Mouse (Mus musculus) stomach, embryonic 16.5 days (tissue): ENCODE results near the gene Fpgs. TPM values are rescaled to one million over a fixed set of nuclear protein-coding genes. Genes with fewer than 3 reads are reported as not detected.
A peak's percentile ranks its signal among the peaks of the same experiment; 100 is the strongest.

Experiments
- ATAC-seq: fragments of 200-750 bp; cut with Nextera tagmentation; 2 replicates; pipeline ENCODE4 v1.8.0; 2017; ENCODE audit warnings: moderate number of reproducible peaks, moderate TSS enrichment; ENCODE audit not compliant: insufficient read depth, low FRiP score
- H3K27ac ChIP-seq: fragments of 300-500 bp; sonication (generic); 2 replicates; pipeline ENCODE4 v1.5.1; 2014; ENCODE audit warnings: low read length
- H3K27me3 ChIP-seq: fragments of 300-500 bp; sonication (generic); 2 replicates; pipeline ENCODE4 v1.6.1; 2014; ENCODE audit warnings: low read length, control low read depth, mixed read lengths; ENCODE audit not compliant: control insufficient read depth, insufficient read depth
- H3K36me3 ChIP-seq: fragments of 300-500 bp; sonication (generic); 2 replicates; pipeline ENCODE4 v1.6.1; 2014; ENCODE audit warnings: low read length; ENCODE audit not compliant: control insufficient read depth, insufficient read depth
- H3K4me1 ChIP-seq: fragments of 300-500 bp; sonication (generic); 2 replicates; pipeline ENCODE4 v1.6.1; 2014; ENCODE audit warnings: low read length, control low read depth, mixed read lengths; ENCODE audit not compliant: control insufficient read depth, insufficient read depth
- H3K4me2 ChIP-seq: fragments of 300-500 bp; sonication (generic); 2 replicates; pipeline ENCODE4 v1.6.1; 2014; ENCODE audit warnings: low read depth, low read length, mixed read lengths
- H3K4me3 ChIP-seq: fragments of 300-500 bp; sonication (generic); replicated peaks from 2 replicates; pipeline ENCODE4 v1.5.1; 2014; ENCODE audit warnings: mild to moderate bottlenecking, low read length
- H3K9ac ChIP-seq: fragments of 300-500 bp; sonication (generic); 2 replicates; pipeline ENCODE4 v1.6.1; 2014; ENCODE audit warnings: low read length
- H3K9me3 ChIP-seq: fragments of 300-500 bp; sonication (generic); replicated peaks from 2 replicates; pipeline ENCODE4 v1.6.1; 2016; ENCODE audit warnings: low read length, control low read depth; ENCODE audit not compliant: control insufficient read depth
- whole genome bisulfite sequencing: fragments of 180-500 bp; shearing (Covaris S2); extraction: QIAGEN DNeasy Blood & Tissue Kit; methylation state at CpG from one replicate; pipeline ENCODE4 v1.1.7; 2014; 5-methylcytosine and 5-hydroxymethylcytosine counted together
- polyA plus RNA-seq: library from polyadenylated mRNA; unstranded; fragments of >200 nt; fragmentation: Nextera tagmentation; extraction: Ambion mirVana; gene quantifications from 2 replicates; pipeline ENCODE4 v1.2.1, GENCODE M21; 2015

Fpgs gene
- polyA plus RNA-seq, 1 experiment from 2014 or later = 30.6 TPM

DNA sequence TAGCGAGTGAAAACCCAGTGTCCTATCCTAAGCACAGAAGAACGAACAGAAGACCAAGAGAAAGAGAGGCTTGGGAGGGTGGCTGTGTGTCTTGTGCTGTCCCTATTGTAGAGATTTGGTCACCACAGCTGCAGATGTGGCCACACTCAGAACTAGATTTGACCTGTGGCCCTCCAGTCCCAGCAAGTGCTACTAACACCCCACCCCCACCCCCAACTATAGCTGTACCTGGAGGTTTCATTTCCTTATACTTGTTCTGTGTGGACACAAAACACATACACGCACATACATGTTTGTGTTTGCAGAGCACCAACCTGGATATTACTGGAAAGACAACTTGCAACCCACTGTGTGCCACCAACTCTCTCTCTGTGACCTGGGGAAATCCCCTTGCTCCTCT is 16.1 kb upstream of the Fpgs start:
- Histone ChIP-seq H3K4me3 (no peak overlapping the region), H3K27ac (peak overlapping the region; percentile 43; the same call in 1 of the 2 replicates), H3K4me1 (peaks cover 6% of the 10 kb centered on the region; the same call in 1 of the 2 replicates), H3K9ac (no peak overlapping the region), H3K36me3 (no peaks in the 10 kb centered on the region), H3K4me2 (no peak overlapping the region), H3K9me3 (no peaks in the 10 kb centered on the region), H3K27me3 (no peaks in the 10 kb centered on the region)
- ATAC-seq = no peak
- 81% methylated on average over 3 of the region's 3 CpGs for WGBS

DNA sequence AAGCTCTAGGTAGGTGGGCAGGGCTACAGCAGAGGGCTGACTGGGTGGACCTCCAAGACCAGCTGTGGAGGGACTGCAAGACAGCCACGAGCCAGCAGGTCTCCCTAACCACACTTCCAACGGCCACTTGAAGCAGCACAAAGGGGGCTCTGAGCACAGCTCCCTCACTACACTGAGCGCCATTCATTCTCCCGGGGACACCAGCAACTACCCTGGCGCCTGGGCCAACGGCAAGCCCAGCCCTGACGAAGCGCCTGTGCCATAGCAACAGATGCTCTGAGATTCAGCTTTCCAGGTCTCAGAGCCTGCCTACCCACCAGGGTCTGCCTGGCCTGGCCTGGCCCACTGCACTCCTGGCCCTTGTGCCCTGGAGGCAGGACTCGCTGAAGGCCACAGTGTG is 14.8 kb upstream of the Fpgs start:
- peaks cover 17% of the 10 kb centered on the region for H3K4me1 ChIP-seq
- ATAC-seq = no peak
- 56% methylated on average over 9 of the region's 9 CpGs for WGBS

DNA sequence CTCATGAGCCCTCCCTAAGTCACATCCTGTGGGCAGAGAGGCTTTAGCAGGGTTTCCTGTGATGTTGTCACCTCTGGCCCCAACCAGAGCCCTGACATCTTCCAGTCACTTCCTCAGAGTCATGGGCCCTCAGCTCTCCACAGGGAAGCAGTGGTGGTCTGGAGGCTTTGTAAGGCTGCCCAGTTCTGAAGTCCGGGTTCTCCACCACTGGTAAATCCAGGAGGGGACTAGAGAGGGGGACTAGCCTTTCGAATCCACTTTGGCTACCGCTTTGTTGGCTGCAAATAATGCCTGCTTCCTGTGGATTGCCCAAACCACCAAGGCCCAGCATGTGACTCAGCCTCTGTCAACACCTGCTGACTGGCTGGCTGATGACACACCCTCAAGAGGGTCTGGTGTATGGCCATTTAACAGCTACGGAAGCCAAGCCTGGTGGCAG is 11.1 kb upstream of the Fpgs start:
- ATAC-seq = no peak
- H3K27ac ChIP-seq = peak overlapping the region; percentile 97
- H3K4me2 ChIP-seq = no peak overlapping the region
- peak overlapping the region; percentile 49 for H3K9ac ChIP-seq
- no peaks in the 10 kb centered on the region for H3K36me3 ChIP-seq
- no peaks in the 10 kb centered on the region for H3K27me3 ChIP-seq
- no peak overlapping the region for H3K4me3 ChIP-seq
- 40% methylated on average over 4 of the region's 4 CpGs for WGBS
- no peaks in the 10 kb centered on the region for H3K9me3 ChIP-seq
- H3K4me1 ChIP-seq = peaks cover 21% of the 10 kb centered on the region

More for the DNA sequence above, 14.8 kb upstream of the Fpgs start:
- Histone ChIP-seq H3K9me3 (no peaks in the 10 kb centered on the region), H3K9ac (no peak overlapping the region), H3K36me3 (no peaks in the 10 kb centered on the region), H3K4me3 (no peak overlapping the region), H3K4me2 (no peak overlapping the region), H3K27me3 (no peaks in the 10 kb centered on the region), H3K27ac (no peak overlapping the region)

DNA sequence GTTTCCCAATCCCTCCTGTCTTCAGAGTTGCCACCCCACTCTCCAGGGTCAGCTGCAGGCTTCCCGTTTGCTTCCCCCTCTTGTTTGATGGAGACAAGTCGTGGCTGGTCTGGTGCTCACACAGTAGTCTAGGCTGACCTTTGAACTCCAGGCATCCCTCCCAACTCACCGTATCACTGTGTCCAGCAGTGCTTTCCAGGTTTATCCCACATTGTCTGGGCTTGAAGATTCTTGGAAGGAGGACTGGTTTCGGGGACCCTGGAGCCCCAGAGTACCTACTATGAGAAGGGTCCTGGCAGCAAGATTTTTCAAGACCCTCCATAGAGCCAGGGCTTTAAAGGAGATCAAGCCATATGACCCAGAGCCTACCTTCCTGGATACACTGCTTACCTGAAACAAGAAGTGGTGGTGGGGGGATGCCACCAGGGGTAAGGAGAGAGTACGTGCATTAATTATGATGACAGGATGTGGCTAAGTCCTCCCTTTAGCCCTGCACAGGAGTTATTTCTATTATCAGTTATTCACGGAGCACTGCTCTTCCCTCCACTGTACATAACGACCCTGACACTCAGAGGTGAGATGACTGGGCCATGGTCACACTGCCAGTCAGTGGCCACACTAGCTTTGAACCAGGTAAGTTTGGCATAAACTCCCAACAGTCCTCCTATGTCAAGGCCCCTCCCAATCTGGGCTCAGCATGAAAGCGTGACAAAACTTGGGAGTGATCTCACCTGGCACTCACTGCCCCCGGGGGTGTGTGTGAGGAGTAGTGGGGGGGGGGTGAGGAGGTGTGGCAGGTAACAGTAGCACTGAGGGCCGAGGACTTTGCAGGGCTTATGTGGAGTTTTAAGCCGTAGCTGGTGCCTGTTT is 10.4 kb upstream of the Fpgs start:
- Histone ChIP-seq H3K27ac (peak overlapping the region; percentile 97), H3K36me3 (peaks cover 3% of the 10 kb centered on the region; the same call in 1 of the 2 replicates), H3K9me3 (no peaks in the 10 kb centered on the region), H3K4me1 (peaks cover 21% of the 10 kb centered on the region), H3K4me3 (no peak overlapping the region), H3K27me3 (no peaks in the 10 kb centered on the region), H3K9ac (peak overlapping the region; percentile 49), H3K4me2 (0 out of 2 replicates have a peak overlapping the region, but pooled peaks have one; percentile 34)
- ATAC-seq = no peak
- WGBS = 43% methylated on average over 11 of the region's 11 CpGs

DNA sequence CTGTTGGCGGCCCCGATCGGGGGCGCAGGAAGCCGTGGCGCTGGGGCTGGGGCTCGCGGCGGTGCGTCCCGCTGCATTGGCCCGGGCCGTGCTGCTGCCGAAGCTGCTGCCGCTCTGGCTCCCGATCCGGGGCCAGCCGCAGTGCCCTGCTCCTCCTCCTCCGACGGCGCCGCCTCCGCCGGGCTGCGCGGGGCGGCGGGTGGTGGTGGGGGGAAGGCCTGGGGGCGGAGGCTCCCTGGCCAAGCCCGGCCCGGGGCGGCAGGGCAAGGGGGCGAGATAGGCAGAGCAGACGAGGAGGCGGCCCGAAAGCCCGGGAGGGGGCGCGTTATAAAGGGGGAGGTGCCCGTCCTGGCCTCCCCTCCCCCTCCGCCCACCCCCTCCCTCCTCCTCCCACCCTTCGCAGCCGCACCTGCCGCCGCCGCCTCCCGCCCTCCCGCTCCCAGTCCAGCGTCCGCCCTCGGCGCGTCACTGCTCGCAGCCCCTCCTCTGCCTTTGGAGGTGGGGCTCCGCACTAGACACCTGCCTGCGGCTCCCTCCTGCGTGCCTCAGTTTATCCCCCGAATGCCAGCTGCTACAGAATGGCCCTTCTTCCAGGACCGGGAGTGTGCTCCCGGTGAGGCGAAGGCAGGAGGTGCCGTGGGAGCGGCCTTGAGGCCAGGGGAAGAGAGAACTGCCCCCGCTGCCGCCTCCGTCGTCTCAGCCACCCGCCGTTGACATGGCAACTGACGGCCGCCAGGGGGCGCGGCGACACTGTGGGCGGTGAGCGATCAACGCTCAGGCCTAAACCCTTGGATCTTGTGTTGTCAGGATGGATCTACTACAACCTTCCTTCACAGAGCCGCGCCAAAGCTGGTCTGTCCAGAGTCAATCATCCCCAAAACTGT is 9.2 kb upstream of the Fpgs start, which contains the start of gene Cdk9:
Gene Cdk9 (minus strand): TSS at position 143 of the 884 bp plus-strand sequence.
- under 1% methylated on average over 49 of the region's 79 CpGs for WGBS

DNA sequence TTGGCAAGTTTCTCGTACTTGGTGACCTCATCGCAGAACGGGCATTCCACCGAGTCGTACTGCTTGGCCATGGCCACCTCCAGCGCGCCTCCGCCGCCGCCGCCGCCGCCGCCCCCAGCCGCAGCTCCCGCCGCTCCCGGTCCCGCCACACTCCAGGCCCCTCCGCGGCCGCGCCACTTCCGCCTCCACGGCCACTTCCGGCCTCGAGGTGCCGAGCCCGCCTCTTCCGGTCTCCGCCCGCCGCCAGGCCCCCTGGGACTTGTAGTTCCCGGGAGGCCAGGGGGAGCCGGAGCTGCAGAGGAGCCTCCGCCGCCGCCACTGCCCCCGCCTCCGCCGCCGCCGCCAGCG is 8.6 kb upstream of the Fpgs start:
- under 1% methylated on average over 39 of the region's 44 CpGs for WGBS
- H3K9me3 ChIP-seq = no peaks in the 10 kb centered on the region
- ATAC-seq = peak; percentile 90
- H3K4me2 ChIP-seq = peak overlapping the region; percentile 56
- H3K4me3 ChIP-seq = peak overlapping the region; percentile 94
- peaks cover 21% of the 10 kb centered on the region for H3K4me1 ChIP-seq
- peak overlapping the region; percentile 97 for H3K27ac ChIP-seq
- peak overlapping the region; percentile 89 for H3K9ac ChIP-seq
- peaks cover 5% of the 10 kb centered on the region; the same call in 1 of the 2 replicates for H3K36me3 ChIP-seq
- H3K27me3 ChIP-seq = no peaks in the 10 kb centered on the region

More for the DNA sequence above, 9.2 kb upstream of the Fpgs start, which contains the start of gene Cdk9:
- Histone ChIP-seq H3K9ac (peak within 1 kb of the TSS; percentile 89), H3K27ac (peak within 1 kb of the TSS; percentile 97), H3K36me3 (peaks cover 5% of the 10 kb centered on the region; the same call in 1 of the 2 replicates), H3K4me3 (peak within 1 kb of the TSS; percentile 94), H3K9me3 (no peaks in the 10 kb centered on the region), H3K4me1 (peaks cover 21% of the 10 kb centered on the region), H3K27me3 (no peaks in the 10 kb centered on the region), H3K4me2 (peak within 1 kb of the TSS; percentile 82)
- ATAC-seq = peak; percentile 88

DNA sequence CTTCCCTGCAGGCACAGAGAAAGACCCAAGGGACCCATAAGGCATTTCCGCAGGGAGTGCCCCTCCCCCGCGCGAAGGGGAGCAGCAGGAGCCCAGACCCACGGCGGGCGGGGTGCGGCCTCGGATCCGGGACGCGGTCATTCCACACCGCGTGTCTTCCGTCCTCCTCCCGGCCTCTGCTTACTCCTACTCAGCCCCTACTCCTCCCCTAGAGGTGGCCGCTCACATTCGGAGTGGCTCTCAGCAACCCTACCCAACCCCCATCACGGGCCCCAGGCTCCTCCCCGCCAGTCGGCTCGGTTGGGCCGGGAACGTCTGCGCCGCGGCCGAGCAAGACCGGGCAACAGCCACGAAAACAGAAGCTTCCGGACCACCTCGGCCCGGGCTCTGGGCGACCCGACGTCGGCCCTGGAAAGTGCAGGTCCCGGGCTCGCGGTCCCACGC is 8.2 kb upstream of the Fpgs start:
- no peaks in the 10 kb centered on the region for H3K9me3 ChIP-seq
- peaks cover 21% of the 10 kb centered on the region for H3K4me1 ChIP-seq
- H3K27me3 ChIP-seq = no peaks in the 10 kb centered on the region
- peak overlapping the region; percentile 97 for H3K27ac ChIP-seq
- ATAC-seq = peak; percentile 49
- H3K4me2 ChIP-seq = peak overlapping the region; percentile 82
- peak overlapping the region; percentile 89 for H3K9ac ChIP-seq
- peaks cover 6% of the 10 kb centered on the region for H3K36me3 ChIP-seq
- peak overlapping the region; percentile 94 for H3K4me3 ChIP-seq
- under 1% methylated on average over 41 of the region's 41 CpGs for WGBS

DNA sequence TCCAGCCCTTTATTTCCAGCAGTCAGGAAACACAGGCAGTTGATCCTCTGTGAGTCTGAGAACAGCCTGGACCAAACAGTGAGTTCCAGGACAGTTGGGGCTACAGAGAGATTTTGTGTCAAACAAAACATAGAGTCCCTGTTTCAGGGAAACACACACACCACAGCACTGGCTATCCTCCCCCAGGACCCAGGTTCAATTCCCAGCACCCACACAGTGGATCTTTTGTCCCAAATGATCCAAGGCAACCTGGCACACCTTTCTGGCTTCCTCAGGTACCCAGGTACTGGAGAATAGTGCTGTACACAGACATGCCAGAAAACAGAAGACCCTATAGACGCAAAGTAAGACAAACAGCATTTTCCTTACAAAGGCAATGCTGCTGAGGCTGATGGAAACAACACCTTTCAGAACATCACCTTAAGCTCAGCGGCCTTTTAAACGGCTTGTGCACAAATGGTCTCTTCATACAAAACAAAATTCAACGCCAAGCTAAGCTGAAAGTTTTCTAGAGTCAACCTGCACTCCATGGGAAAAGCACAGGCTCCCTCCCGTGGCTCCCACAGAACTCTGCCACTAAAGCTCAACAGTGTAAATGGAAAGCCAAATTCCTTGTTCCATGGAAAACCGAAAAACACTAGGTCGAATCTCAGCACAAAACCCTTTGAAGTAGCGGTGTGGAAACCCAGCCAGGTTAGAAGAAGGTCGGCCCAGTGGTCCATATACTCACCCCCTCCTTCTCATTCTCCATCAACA is 7.5 kb upstream of the Fpgs start:
- Histone ChIP-seq H3K36me3 (peaks cover 11% of the 10 kb centered on the region), H3K9ac (peak overlapping the region; percentile 89), H3K4me2 (peak overlapping the region; percentile 82), H3K4me3 (peak overlapping the region; percentile 94), H3K27me3 (no peaks in the 10 kb centered on the region), H3K4me1 (peaks cover 21% of the 10 kb centered on the region), H3K27ac (peak overlapping the region; percentile 97), H3K9me3 (no peaks in the 10 kb centered on the region)
- 23% methylated on average over 9 of the region's 9 CpGs for WGBS
- no peak for ATAC-seq
